In genomic region chrX:74244614-74245083, GRCm38 (mm10) we compare ENCODE assay signal across 8 mouse cellular contexts. TPM values are rescaled to one million over a fixed set of nuclear protein-coding genes. Genes with fewer than 3 reads are reported as not detected.
A peak's percentile ranks its signal among the peaks of the same experiment; 100 is the strongest.
DNase-seq lines count a peak whose midpoint lies in the region; ATAC-seq and TF ChIP-seq lines count a peak whose summit lies in the region.

No protein-coding gene starts in this region.

- WGBS in intestine, postnatal 0 days = 56% methylated on average over 3 of the region's 3 CpGs
- 45% methylated on average over 3 of the region's 3 CpGs for WGBS in lung, adult 2 months
- WGBS in neural tube, embryonic 15.5 days = 36% methylated on average over 3 of the region's 3 CpGs

- H3K9me3 ChIP-seq in intestine, postnatal 0 days (ENCODE audit: control insufficient read depth) = no peaks in the 10 kb centered on the region
- H3K9me3 ChIP-seq in neural tube, embryonic 15.5 days (replicated peaks) = no peaks in the 10 kb centered on the region

- peaks cover 6% of the 10 kb centered on the region; the same call in 1 of the 2 replicates for H3K36me3 ChIP-seq in intestine, postnatal 0 days (ENCODE audit: control insufficient read depth, insufficient read depth)
- peaks cover 30% of the 10 kb centered on the region for H3K36me3 ChIP-seq in neural tube, embryonic 15.5 days

- peak overlapping the region; percentile 45 for H3K4me3 ChIP-seq in intestine, postnatal 0 days (ENCODE audit: low read depth, low read length)
- peak overlapping the region; percentile 25 for H3K4me3 ChIP-seq in lung, adult 2 months (replicated peaks; ENCODE audit: extremely low read depth, low read depth, low read length)
- H3K4me3 ChIP-seq in neural tube, embryonic 15.5 days (replicated peaks) = peak overlapping the region; percentile 54

- no peak for TF ChIP-seq POLR2A in lung, adult 2 months (IDR thresholded peaks at IDR 0.05; ENCODE audit: borderline replicate concordance, extremely low read depth, low read depth, low read length)

- no peak for TF ChIP-seq CTCF in intestine, postnatal 0 days (IDR thresholded peaks at IDR 0.05; ENCODE audit: low read depth)
- no peak for TF ChIP-seq CTCF in lung, adult 2 months (IDR thresholded peaks at IDR 0.05; ENCODE audit: insufficient read depth, low read length)

- H3K4me1 ChIP-seq in intestine, postnatal 0 days (replicated peaks; ENCODE audit: control insufficient read depth, insufficient read depth, low read length) = no peaks in the 10 kb centered on the region
- no peaks in the 10 kb centered on the region for H3K4me1 ChIP-seq in lung, adult 2 months (ENCODE audit: control insufficient read depth, insufficient read depth, low read length)
- H3K4me1 ChIP-seq in neural tube, embryonic 15.5 days = peaks cover 15% of the 10 kb centered on the region

- H3K4me2 ChIP-seq in intestine, postnatal 0 days (replicated peaks; ENCODE audit: low read depth) = peak overlapping the region; percentile 72
- H3K4me2 ChIP-seq in neural tube, embryonic 15.5 days = peak overlapping the region; percentile 60

- DNase-seq in right cerebral cortex, postnatal 4 days = peak; percentile 30
- no peak for DNase-seq in right cerebral cortex, postnatal 14 days
- peak; percentile 98 for DNase-seq in heart, adult 11 months
- DNase-seq in lung, adult 2 months = peak; percentile 31
- DNase-seq in cerebellum, postnatal 36 days = no peak

- ATAC-seq in common myeloid progenitor, adult 5-6 weeks (replicated peaks; ENCODE audit: low read depth, poor library complexity, severe bottlenecking) = peak; percentile 26
- ATAC-seq in intestine, postnatal 0 days = no peak
- ATAC-seq in neural tube, embryonic 15.5 days (ENCODE audit: low FRiP score) = peak; percentile 18

- H3K27me3 ChIP-seq in intestine, postnatal 0 days (replicated peaks; ENCODE audit: control insufficient read depth, insufficient read depth, low read length) = no peaks in the 10 kb centered on the region
- H3K27me3 ChIP-seq in neural tube, embryonic 15.5 days (replicated peaks) = no peaks in the 10 kb centered on the region

- H3K27ac ChIP-seq in intestine, postnatal 0 days (ENCODE audit: low read depth, low read length) = 0 out of 2 replicates have a peak overlapping the region, but pooled peaks have one; percentile 80
- peak overlapping the region; percentile 89 for H3K27ac ChIP-seq in neural tube, embryonic 15.5 days (replicated peaks)

- H3K9ac ChIP-seq in intestine, postnatal 0 days (ENCODE audit: low read depth, low read length) = 0 out of 2 replicates have a peak overlapping the region, but pooled peaks have one; percentile 7
- H3K9ac ChIP-seq in neural tube, embryonic 15.5 days (replicated peaks) = peak overlapping the region; percentile 65

RNA-seq across cellular contexts. Expression of gene Flna, which starts 5.0 kb away (rescaled TPM):
- total RNA-seq in common myeloid progenitor, adult 5-6 weeks (2017) = 400 and 472 TPM in 2 replicates
- 155 and 170 TPM in 2 replicates for polyA plus RNA-seq in intestine, postnatal 0 days (2015; fragmentation: Nextera tagmentation; extraction: Ambion mirVana)
- polyA plus RNA-seq in lung, adult 2 months (2012; rRNA removed) = 579 and 648 TPM in 2 replicates
- 67.3 and 100 TPM in 2 replicates for polyA plus RNA-seq in neural tube, embryonic 15.5 days (2015; fragmentation: Nextera tagmentation; extraction: Ambion mirVana)

RNA-seq across cellular contexts. Expression of gene Emd, which starts 9.8 kb away (rescaled TPM):
- 90.2 and 104 TPM in 2 replicates for total RNA-seq in common myeloid progenitor, adult 5-6 weeks (2017)
- polyA plus RNA-seq in intestine, postnatal 0 days (2015; fragmentation: Nextera tagmentation; extraction: Ambion mirVana) = 13.8 and 14.6 TPM in 2 replicates
- 63.1 and 63.9 TPM in 2 replicates for polyA plus RNA-seq in lung, adult 2 months (2012; rRNA removed)
- 13.2 and 17.9 TPM in 2 replicates for polyA plus RNA-seq in neural tube, embryonic 15.5 days (2015; fragmentation: Nextera tagmentation; extraction: Ambion mirVana)

RNA-seq across cellular contexts. Expression of gene Rpl10, which starts 26.0 kb away (rescaled TPM):
- total RNA-seq in common myeloid progenitor, adult 5-6 weeks (2017) = 1,474 and 1,557 TPM in 2 replicates
- 485 and 521 TPM in 2 replicates for polyA plus RNA-seq in intestine, postnatal 0 days (2015; fragmentation: Nextera tagmentation; extraction: Ambion mirVana)
- polyA plus RNA-seq in lung, adult 2 months (2012; rRNA removed) = 1,085 and 1,289 TPM in 2 replicates
- polyA plus RNA-seq in neural tube, embryonic 15.5 days (2015; fragmentation: Nextera tagmentation; extraction: Ambion mirVana) = 436 and 510 TPM in 2 replicates

RNA-seq across cellular contexts. Expression of gene Taz, which starts 37.1 kb away (rescaled TPM):
- total RNA-seq in common myeloid progenitor, adult 5-6 weeks (2017) = 26.1 and 34.3 TPM in 2 replicates
- 64.0 and 64.8 TPM in 2 replicates for polyA plus RNA-seq in intestine, postnatal 0 days (2015; fragmentation: Nextera tagmentation; extraction: Ambion mirVana)
- 99.6 and 108 TPM in 2 replicates for polyA plus RNA-seq in lung, adult 2 months (2012; rRNA removed)
- 84.0 and 87.7 TPM in 2 replicates for polyA plus RNA-seq in neural tube, embryonic 15.5 days (2015; fragmentation: Nextera tagmentation; extraction: Ambion mirVana)

RNA-seq across cellular contexts. Expression of gene Dnase1l1, which starts 37.5 kb away (rescaled TPM):
- total RNA-seq in common myeloid progenitor, adult 5-6 weeks (2017) = 9.8 and 26.6 TPM in 2 replicates
- 24.7 and 26.2 TPM in 2 replicates for polyA plus RNA-seq in intestine, postnatal 0 days (2015; fragmentation: Nextera tagmentation; extraction: Ambion mirVana)
- 26.1 and 38.3 TPM in 2 replicates for polyA plus RNA-seq in lung, adult 2 months (2012; rRNA removed)
- polyA plus RNA-seq in neural tube, embryonic 15.5 days (2015; fragmentation: Nextera tagmentation; extraction: Ambion mirVana) = 5.1 and 7.8 TPM in 2 replicates

Comparison
In these comparisons a context has a peak if more than half of its experiments do, and no peak if none do; other contexts are left out.
1. DNase-seq: peak in right cerebral cortex, postnatal 4 days (single experiment), heart, adult 11 months (single experiment) and lung, adult 2 months (single experiment); none in right cerebral cortex, postnatal 14 days (single experiment) and cerebellum, postnatal 36 days (0 of 2).
2. Peak in every context shown above with its lines, with median percentiles within 50 percentile points of each other: H3K4me3 ChIP-seq.